Mouse (Mus musculus): ENCODE data around the gene Gm49673.
"Not testable (repeated sequence)": the region's sequence is repeated elsewhere in the genome, so short reads cannot be mapped to it uniquely, and the experiment has no call there.

- TF ChIP-seq CHD2 (IDR thresholded peaks at IDR 0.05; ENCODE audit: low read depth, low read length); HCFC1 (IDR thresholded peaks at IDR 0.05; ENCODE audit: borderline replicate concordance, insufficient read depth, low read length); ZC3H11A (IDR thresholded peaks at IDR 0.05; ENCODE audit: borderline replicate concordance, low read depth, low read length); MAFK (IDR thresholded peaks at IDR 0.05; ENCODE audit: insufficient read depth, low read depth, low read length); ZNF384 (IDR thresholded peaks at IDR 0.05; ENCODE audit: low read depth, low read length): not testable (repeated sequence)
These were observed 18.0 kb downstream of the Gm49673 start for GRCm38 (mm10) chr17:8129578-8129977.
